Mouse (Mus musculus) brain, embryonic 14.5 days (tissue): ENCODE data around the gene Skp2.
"Not testable (repeated sequence)": the region's sequence is repeated elsewhere in the genome, so short reads cannot be mapped to it uniquely, and the experiment has no call there.

Source experiments
- CTCF ChIP-seq: fragments of 200-500 bp; IDR thresholded peaks from 2 replicates; pipeline ENCODE4 v1.5.1; 2012; ENCODE audit warnings: inconsistent platforms, mild to moderate bottlenecking, moderate library complexity, borderline replicate concordance; ENCODE audit not compliant: insufficient read depth, insufficient read length; ENCODE audit errors: extremely low read depth
- POLR2A ChIP-seq: fragments of 200-500 bp; IDR thresholded peaks from 2 replicates; pipeline ENCODE4 v1.6.1; 2012; ENCODE audit warnings: mild to moderate bottlenecking, inconsistent platforms, borderline replicate concordance; ENCODE audit not compliant: poor library complexity, insufficient read depth, insufficient read length, severe bottlenecking; ENCODE audit errors: extremely low read depth

GRCm38 (mm10) chr15:9192685-9193084 is 37.5 kb upstream of the Skp2 start:
- not testable (repeated sequence) for TF ChIP-seq POLR2A
- TF ChIP-seq CTCF, result peak; percentile 9; the same call in 1 of the 2 replicates
